Mouse (Mus musculus) CH12.LX (cell line): Measurements from ENCODE around the gene Zfp771.

Experiments
- BHLHE40 ChIP-seq: IDR thresholded peaks from 2 replicates; pipeline ENCODE4 v1.6.1; 2011; ENCODE audit warnings: mild to moderate bottlenecking, low read depth, low read length, improper control_type of control experiment
- CTCF ChIP-seq, 2 experiments: IDR thresholded peaks in 1 of 2; conservative IDR thresholded peaks in 1 of 2; 2 replicates each; pipeline ENCODE4 v1.5.1; 2011 to 2012; ENCODE audit warnings: low read depth in 2 of 2, low read length in 2 of 2, improper control_type of control experiment in 1 of 2, inconsistent platforms in 1 of 2, mild to moderate bottlenecking in 1 of 2, moderate library complexity in 1 of 2
- EP300 ChIP-seq: IDR thresholded peaks from 2 replicates; pipeline ENCODE4 v1.6.1; 2011; ENCODE audit warnings: low read length, improper control_type of control experiment
- MAZ ChIP-seq: IDR thresholded peaks from 2 replicates; pipeline ENCODE4 v1.6.1; 2012; ENCODE audit warnings: low read depth, mild to moderate bottlenecking, inconsistent platforms, low read length, improper control_type of control experiment, moderate library complexity
- POLR2A ChIP-seq: IDR thresholded peaks from 2 replicates; pipeline ENCODE4 v1.6.1; 2011; ENCODE audit warnings: low read depth, mild to moderate bottlenecking, improper control_type of control experiment, low read length
- SIN3A ChIP-seq: IDR thresholded peaks from 2 replicates; pipeline ENCODE4 v1.6.1; 2012; ENCODE audit warnings: low read length, improper control_type of control experiment, inconsistent platforms
- USF1 ChIP-seq: IDR thresholded peaks from 2 replicates; pipeline ENCODE4 v1.6.1; 2014; ENCODE audit warnings: low read depth, mild to moderate bottlenecking, inconsistent platforms, low read length, improper control_type of control experiment

- TF ChIP-seq SIN3A = no peak
- no peak for TF ChIP-seq MAZ
- TF ChIP-seq POLR2A = no peak
- TF ChIP-seq CTCF (conservative IDR thresholded peaks at IDR 0.05 in 1 of 2, IDR thresholded peaks at IDR 0.05 in 1 of 2; ENCODE audit: low read depth in 2 of 2, low read length in 2 of 2) = no peak
- TF ChIP-seq EP300 = no peak
- TF ChIP-seq BHLHE40 = no peak
- no peak for TF ChIP-seq USF1
Measured at GRCm38 (mm10) chr7:127262218-127262961, 18.3 kb downstream of the Zfp771 start.
